Mouse (Mus musculus): Measurements from ENCODE around the gene Sec63.

Gene Sec63

GRCm38 (mm10) chr10:42760999-42761900 is at the start of gene Sec63:
Gene Sec63, plus strand, starts transcription at chr10:42761496.
- peak; percentile 99 for DNase-seq

- peak; percentile 64 to 65 for DNase-seq
These were observed 46.6 kb upstream of the Sec63 start for GRCm38 (mm10) chr10:42714676-42715075.

- peak; percentile 31 to 46 for DNase-seq
These were observed 45.8 kb upstream of the Sec63 start for GRCm38 (mm10) chr10:42715366-42716035.

- no peak for DNase-seq
These were observed 39.2 kb upstream of the Sec63 start for GRCm38 (mm10) chr10:42722116-42722515.

GRCm38 (mm10) chr10:42723275-42724232 is 37.7 kb upstream of the Sec63 start:
- no peak for DNase-seq

GRCm38 (mm10) chr10:42729607-42730006 is 31.7 kb upstream of the Sec63 start:
- no peak for DNase-seq

GRCm38 (mm10) chr10:42734546-42735060 is 26.7 kb upstream of the Sec63 start:
- peak in 1 of 2 experiments; percentile 39 for DNase-seq

- no peak for DNase-seq
These were observed 9.5 kb upstream of the Sec63 start for GRCm38 (mm10) chr10:42751813-42752212.

- no peak for DNase-seq
These were observed 7.0 kb upstream of the Sec63 start for GRCm38 (mm10) chr10:42754341-42754740.

GRCm38 (mm10) chr10:42759741-42760140 is 1.6 kb upstream of the Sec63 start:
- no peak for DNase-seq

GRCm38 (mm10) chr10:42760329-42760728 is 967 bp upstream of the Sec63 start:
- no peak for DNase-seq

- DNase-seq: peak; percentile 27 to 63
These were observed 789 bp downstream of the Sec63 start for GRCm38 (mm10) chr10:42761901-42762669.

- no peak for DNase-seq
These were observed 1.4 kb downstream of the Sec63 start for GRCm38 (mm10) chr10:42762670-42763058.

GRCm38 (mm10) chr10:42763246-42763645 is 1.9 kb downstream of the Sec63 start:
- no peak for DNase-seq

- DNase-seq: no peak
These were observed 4.0 kb downstream of the Sec63 start for GRCm38 (mm10) chr10:42765344-42765743.

GRCm38 (mm10) chr10:42775450-42775849 is 14.2 kb downstream of the Sec63 start:
- DNase-seq: no peak

GRCm38 (mm10) chr10:42780753-42781152 is 19.5 kb downstream of the Sec63 start:
- DNase-seq: no peak

GRCm38 (mm10) chr10:42781672-42782071 is 20.4 kb downstream of the Sec63 start:
- DNase-seq: no peak

- DNase-seq: no peak
These were observed 39.6 kb downstream of the Sec63 start for GRCm38 (mm10) chr10:42800922-42801321.

- DNase-seq: no peak
These were observed 64.6 kb downstream of the Sec63 start for GRCm38 (mm10) chr10:42825923-42826322.

GRCm38 (mm10) chr10:42827155-42827554 is 65.9 kb downstream of the Sec63 start:
- no peak for DNase-seq

- DNase-seq: no peak
These were observed 68.7 kb downstream of the Sec63 start for GRCm38 (mm10) chr10:42830007-42830406.

Data from kidney, postnatal 25 days (tissue).